8 mouse cellular contexts compared by ENCODE assay signal in the genomic region with DNA sequence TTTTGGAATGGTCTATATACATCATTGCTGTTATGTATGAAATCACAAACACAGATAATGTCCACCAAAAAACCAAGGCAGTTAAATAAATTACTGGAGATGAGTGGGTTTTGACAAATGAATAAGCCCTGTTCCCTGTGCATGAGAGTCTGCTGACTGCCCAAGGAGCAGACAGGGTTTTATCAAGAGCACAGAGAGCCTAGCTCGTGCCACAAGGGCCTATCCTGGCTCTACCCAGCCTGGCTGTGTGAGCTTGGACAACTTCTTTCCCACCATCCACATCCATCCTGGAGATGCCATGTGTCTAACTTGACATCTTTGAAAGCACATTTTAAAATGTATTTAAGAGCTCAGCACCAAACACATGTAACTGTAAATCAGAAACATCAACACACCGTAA.
DNase-seq lines count a peak whose midpoint lies in the region; ATAC-seq lines count a peak whose summit lies in the region.

No protein-coding gene starts in this region.

- H3K27ac ChIP-seq in kidney, embryonic 16.5 days (ENCODE audit: low read length), result peak overlapping the region; percentile 91
- peak overlapping the region; percentile 83 for H3K27ac ChIP-seq in embryonic facial prominence, embryonic 14.5 days (replicated peaks; ENCODE audit: low read depth, low read length)
- peak overlapping the region; percentile 92 for H3K27ac ChIP-seq in hindbrain, embryonic 13.5 days
- H3K27ac ChIP-seq in neural tube, embryonic 13.5 days (replicated peaks), result peak overlapping the region; percentile 89
- no peak overlapping the region for H3K27ac ChIP-seq in liver, embryonic 11.5 days (ENCODE audit: low read depth, low read length)

- H3K27me3 ChIP-seq in kidney, embryonic 16.5 days (ENCODE audit: insufficient read depth, low read length), result no peaks in the 10 kb centered on the region
- no peaks in the 10 kb centered on the region for H3K27me3 ChIP-seq in embryonic facial prominence, embryonic 14.5 days (replicated peaks; ENCODE audit: control insufficient read depth, insufficient read depth, low read length)
- no peaks in the 10 kb centered on the region for H3K27me3 ChIP-seq in hindbrain, embryonic 13.5 days
- no peaks in the 10 kb centered on the region for H3K27me3 ChIP-seq in neural tube, embryonic 13.5 days
- H3K27me3 ChIP-seq in liver, embryonic 11.5 days (replicated peaks; ENCODE audit: control insufficient read depth, insufficient read depth, low read length), result no peaks in the 10 kb centered on the region

- H3K4me2 ChIP-seq in kidney, embryonic 16.5 days (replicated peaks; ENCODE audit: low read depth, low read length), result 0 out of 2 replicates have a peak overlapping the region, but pooled peaks have one; percentile 11
- H3K4me2 ChIP-seq in embryonic facial prominence, embryonic 14.5 days (ENCODE audit: low read depth, low read length), result no peak overlapping the region
- peak overlapping the region; percentile 26 for H3K4me2 ChIP-seq in hindbrain, embryonic 13.5 days
- H3K4me2 ChIP-seq in neural tube, embryonic 13.5 days, result peak overlapping the region; percentile 30
- H3K4me2 ChIP-seq in liver, embryonic 11.5 days, result no peak overlapping the region

- 50% methylated on average over 2 of the region's 2 CpGs for WGBS in kidney, embryonic 16.5 days
- WGBS in embryonic facial prominence, embryonic 14.5 days, result 76% methylated on average over 2 of the region's 2 CpGs
- WGBS in hindbrain, embryonic 13.5 days, result 39% methylated on average over 2 of the region's 2 CpGs
- 33% methylated on average over 2 of the region's 2 CpGs for WGBS in neural tube, embryonic 13.5 days
- 60% methylated on average over 2 of the region's 2 CpGs for WGBS in liver, embryonic 11.5 days

- no peak overlapping the region for H3K9ac ChIP-seq in kidney, embryonic 16.5 days (replicated peaks; ENCODE audit: low read length)
- H3K9ac ChIP-seq in embryonic facial prominence, embryonic 14.5 days (ENCODE audit: low read depth, low read length), result no peak overlapping the region
- H3K9ac ChIP-seq in hindbrain, embryonic 13.5 days, result peak overlapping the region; percentile 62; the same call in 1 of the 2 replicates
- H3K9ac ChIP-seq in neural tube, embryonic 13.5 days, result peak overlapping the region; percentile 53; the same call in 1 of the 2 replicates
- H3K9ac ChIP-seq in liver, embryonic 11.5 days (ENCODE audit: low read depth, low read length), result no peak overlapping the region

- peaks cover 8% of the 10 kb centered on the region for H3K36me3 ChIP-seq in kidney, embryonic 16.5 days (ENCODE audit: insufficient read depth, low read length)
- H3K36me3 ChIP-seq in embryonic facial prominence, embryonic 14.5 days (ENCODE audit: control insufficient read depth, insufficient read depth, low read length), result peaks cover 7% of the 10 kb centered on the region; the same call in 1 of the 2 replicates
- peaks cover 6% of the 10 kb centered on the region; the same call in 1 of the 2 replicates for H3K36me3 ChIP-seq in hindbrain, embryonic 13.5 days
- H3K36me3 ChIP-seq in neural tube, embryonic 13.5 days, result no peaks in the 10 kb centered on the region
- peaks cover 6% of the 10 kb centered on the region; the same call in 1 of the 2 replicates for H3K36me3 ChIP-seq in liver, embryonic 11.5 days (ENCODE audit: control insufficient read depth, insufficient read depth, low read length)

- no peak for DNase-seq in kidney, adult 8-10 months
- DNase-seq in embryonic facial prominence, embryonic 14.5 days (ENCODE audit: low spot score), result no peak
- no peak for DNase-seq in urinary bladder, postnatal 4 days (ENCODE audit: low spot score in 2 of 2)
- DNase-seq in liver, embryonic 11.5 days (ENCODE audit: low spot score), result no peak

- H3K4me3 ChIP-seq in kidney, embryonic 16.5 days (ENCODE audit: low read length), result no peak overlapping the region
- no peak overlapping the region for H3K4me3 ChIP-seq in embryonic facial prominence, embryonic 14.5 days (ENCODE audit: low read depth, low read length)
- H3K4me3 ChIP-seq in hindbrain, embryonic 13.5 days, result no peak overlapping the region
- no peak overlapping the region for H3K4me3 ChIP-seq in neural tube, embryonic 13.5 days
- no peak overlapping the region for H3K4me3 ChIP-seq in liver, embryonic 11.5 days (ENCODE audit: low read depth, low read length)

- H3K9me3 ChIP-seq in kidney, embryonic 16.5 days (ENCODE audit: low read length), result no peaks in the 10 kb centered on the region
- H3K9me3 ChIP-seq in embryonic facial prominence, embryonic 14.5 days (ENCODE audit: control insufficient read depth, low read length), result no peaks in the 10 kb centered on the region
- no peaks in the 10 kb centered on the region for H3K9me3 ChIP-seq in hindbrain, embryonic 13.5 days
- no peaks in the 10 kb centered on the region for H3K9me3 ChIP-seq in neural tube, embryonic 13.5 days
- H3K9me3 ChIP-seq in liver, embryonic 11.5 days (ENCODE audit: control insufficient read depth, low read length), result no peaks in the 10 kb centered on the region

- peaks cover 99% of the 10 kb centered on the region for H3K4me1 ChIP-seq in kidney, embryonic 16.5 days (ENCODE audit: insufficient read depth, low read length)
- H3K4me1 ChIP-seq in embryonic facial prominence, embryonic 14.5 days (ENCODE audit: control insufficient read depth, insufficient read depth, low read length), result peaks cover 82% of the 10 kb centered on the region
- peaks cover 100% of the 10 kb centered on the region for H3K4me1 ChIP-seq in hindbrain, embryonic 13.5 days (replicated peaks)
- peaks cover 100% of the 10 kb centered on the region for H3K4me1 ChIP-seq in neural tube, embryonic 13.5 days (replicated peaks)
- peaks cover 38% of the 10 kb centered on the region for H3K4me1 ChIP-seq in liver, embryonic 11.5 days (replicated peaks; ENCODE audit: control insufficient read depth, insufficient read depth, low read length)

- ATAC-seq in kidney, embryonic 16.5 days (ENCODE audit: low FRiP score, low TSS enrichment), result no peak
- ATAC-seq in embryonic facial prominence, embryonic 14.5 days (ENCODE audit: low read depth), result no peak
- no peak for ATAC-seq in hindbrain, embryonic 13.5 days (ENCODE audit: low FRiP score)
- ATAC-seq in neural tube, embryonic 13.5 days (ENCODE audit: low read depth), result no peak
- no peak for ATAC-seq in frontal cortex, adult (ENCODE audit: low TSS enrichment)
- no peak for ATAC-seq in liver, embryonic 11.5 days (replicated peaks; ENCODE audit: low FRiP score)

Comparison
In these comparisons a context has a peak if more than half of its experiments do, and no peak if none do; other contexts are left out.
1. H3K4me2 ChIP-seq: peak in kidney, embryonic 16.5 days (single experiment), hindbrain, embryonic 13.5 days (single experiment) and neural tube, embryonic 13.5 days (single experiment); none in embryonic facial prominence, embryonic 14.5 days (single experiment) and liver, embryonic 11.5 days (single experiment).
2. H3K9ac ChIP-seq: peak in hindbrain, embryonic 13.5 days (single experiment) and neural tube, embryonic 13.5 days (single experiment); none in kidney, embryonic 16.5 days (single experiment), embryonic facial prominence, embryonic 14.5 days (single experiment) and liver, embryonic 11.5 days (single experiment).